Mouse (Mus musculus): ENCODE measurements at regions not wholly inside any gene's neighbourhood (a gene's known extent, or its start where the extent isn't known, plus 50 kb on each side); places are given as distances from the start of the nearest gene placed in this dataset.

DNA sequence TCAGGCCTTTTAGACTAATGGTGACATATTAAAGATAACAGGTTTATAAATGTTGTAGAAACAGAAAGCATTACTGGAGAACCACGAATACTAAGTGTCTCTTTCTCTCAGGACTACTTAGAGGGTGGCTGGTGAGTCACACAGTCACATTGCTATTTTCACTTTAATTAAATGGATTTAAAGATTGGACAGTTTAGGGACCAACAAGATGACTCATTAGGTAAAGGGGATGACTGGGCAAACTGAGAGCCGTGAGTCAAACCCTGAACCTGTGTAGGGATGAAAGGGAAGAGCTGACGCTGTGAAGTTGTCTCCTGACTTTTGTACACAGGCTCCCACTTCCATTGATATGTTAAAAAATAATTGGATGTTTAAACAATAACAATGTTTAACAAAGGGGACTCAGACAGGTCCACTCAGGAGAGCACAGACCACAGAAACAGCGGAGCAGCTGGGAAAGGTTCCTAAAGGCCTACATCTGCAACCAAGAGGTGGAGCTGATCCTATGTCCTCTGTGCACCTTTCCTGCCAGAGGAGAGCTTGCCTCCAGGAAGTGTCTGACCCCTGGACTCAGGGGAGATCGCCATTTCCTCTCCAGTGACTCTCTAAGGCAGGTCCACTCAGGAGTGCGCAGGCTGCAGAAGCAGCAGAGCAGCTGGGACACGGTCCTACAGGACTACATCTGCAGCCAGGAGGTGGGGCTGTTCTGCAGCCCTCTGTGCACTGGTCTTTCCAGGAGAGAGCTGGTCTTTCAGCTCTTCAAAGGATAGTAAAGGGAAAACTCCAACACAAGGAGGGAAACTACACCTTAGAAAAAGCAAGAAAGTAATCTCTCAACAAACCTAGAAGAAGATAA is 146.0 kb upstream of the Tmc3 start:
- TF ChIP-seq EP300 (IDR thresholded peaks at IDR 0.05; ENCODE audit: low read depth in 1 of 2, low read length in 2 of 2) (no peak), MXI1 (IDR thresholded peaks at IDR 0.05; ENCODE audit: low read depth, low read length) (no peak), RAD21 (IDR thresholded peaks at IDR 0.05; ENCODE audit: low read depth, low read length) (no peak), MEF2A (IDR thresholded peaks at IDR 0.05; ENCODE audit: extremely low read depth, insufficient replicate concordance, low read depth, low read length, poor library complexity, severe bottlenecking) (no peak), MYC (IDR thresholded peaks at IDR 0.05; ENCODE audit: low read depth, low read length) (no peak), E2F4 (IDR thresholded peaks at IDR 0.05; ENCODE audit: borderline replicate concordance, low read depth, low read length) (no peak), MAZ (IDR thresholded peaks at IDR 0.05; ENCODE audit: low read depth, low read length) (no peak), NRF1 (IDR thresholded peaks at IDR 0.05; ENCODE audit: insufficient read depth, low read depth, low read length, poor library complexity, severe bottlenecking) (no peak), MYB (IDR thresholded peaks at IDR 0.05; ENCODE audit: low read depth, low read length) (no peak), HCFC1 (IDR thresholded peaks at IDR 0.05; ENCODE audit: low read depth, low read length) (no peak)
- H3K9ac ChIP-seq (ENCODE audit: control insufficient read depth, low read depth, low read length, poor library complexity, severe bottlenecking), result no peak overlapping the region
- H3K27me3 ChIP-seq (ENCODE audit: control insufficient read depth in 1 of 2, insufficient read depth in 2 of 2, low read length in 2 of 2), result no peaks in the 10 kb centered on the region
- H3K27ac ChIP-seq (ENCODE audit: control insufficient read depth, low read depth, low read length), result no peak overlapping the region
- H3K9me3 ChIP-seq (replicated peaks; ENCODE audit: insufficient read depth, low read length), result no peaks in the 10 kb centered on the region
- no peak for DNase-seq (ENCODE audit: low read depth, low spot score)
- H3K79me2 ChIP-seq (ENCODE audit: control insufficient read depth, insufficient read depth, low read length, poor library complexity), result no peaks in the 10 kb centered on the region
- H3K4me1 ChIP-seq (ENCODE audit: control insufficient read depth in 1 of 2, insufficient read depth in 2 of 2, low read length in 2 of 2), result no peaks in the 10 kb centered on the region
- no peak overlapping the region for H3K4me3 ChIP-seq (ENCODE audit: control insufficient read depth in 1 of 2, insufficient read depth in 1 of 2, low read depth in 2 of 2, low read length in 2 of 2)
- no peaks in the 10 kb centered on the region for H3K36me3 ChIP-seq (ENCODE audit: control insufficient read depth in 1 of 2, insufficient read depth in 2 of 2, low read length in 2 of 2)

DNA sequence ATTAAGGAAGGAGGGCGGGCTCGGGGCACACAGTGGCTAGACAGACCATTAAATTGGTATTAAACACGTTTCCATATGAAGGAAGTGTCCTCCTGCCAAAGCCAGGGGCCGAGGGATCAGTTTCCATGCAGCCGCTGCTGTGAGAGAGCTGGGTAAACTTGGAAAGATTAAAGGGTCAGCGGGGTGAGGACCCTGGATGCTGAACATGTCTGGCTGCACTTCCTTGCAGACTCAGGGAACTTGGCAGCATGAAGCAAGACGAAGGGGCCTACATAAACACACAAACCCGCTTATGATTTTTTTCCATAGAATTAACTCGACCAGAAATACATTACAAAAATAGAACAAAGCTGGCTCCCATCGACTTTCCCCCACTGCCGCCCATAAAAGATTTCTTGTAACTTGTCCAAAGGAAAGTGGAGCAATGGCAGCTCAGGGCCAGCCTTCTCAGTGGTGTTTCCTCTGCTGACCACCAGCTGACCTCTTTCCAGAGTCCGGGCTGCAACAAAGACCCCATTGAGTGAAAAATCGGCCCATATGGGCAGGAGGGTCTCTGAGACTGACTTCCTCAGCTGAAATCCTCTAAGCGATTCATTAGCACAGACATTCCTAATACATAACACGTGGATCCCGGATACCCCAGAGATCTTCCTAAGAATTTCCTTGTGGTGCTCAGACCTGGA is 141.0 kb upstream of the Tmc3 start:
- H3K4me1 ChIP-seq (ENCODE audit: control insufficient read depth in 1 of 2, insufficient read depth in 2 of 2, low read length in 2 of 2), result no peaks in the 10 kb centered on the region
- H3K27ac ChIP-seq (ENCODE audit: control insufficient read depth, low read depth, low read length), result no peak overlapping the region
- H3K9ac ChIP-seq (ENCODE audit: control insufficient read depth, low read depth, low read length, poor library complexity, severe bottlenecking), result no peak overlapping the region
- no peaks in the 10 kb centered on the region for H3K79me2 ChIP-seq (ENCODE audit: control insufficient read depth, insufficient read depth, low read length, poor library complexity)
- no peaks in the 10 kb centered on the region for H3K27me3 ChIP-seq (ENCODE audit: control insufficient read depth in 1 of 2, insufficient read depth in 2 of 2, low read length in 2 of 2)
- H3K36me3 ChIP-seq (ENCODE audit: control insufficient read depth in 1 of 2, insufficient read depth in 2 of 2, low read length in 2 of 2), result no peaks in the 10 kb centered on the region
- no peaks in the 10 kb centered on the region for H3K9me3 ChIP-seq (replicated peaks; ENCODE audit: insufficient read depth, low read length)
- H3K4me3 ChIP-seq (ENCODE audit: control insufficient read depth in 1 of 2, insufficient read depth in 1 of 2, low read depth in 2 of 2, low read length in 2 of 2), result no peak overlapping the region
- no peak for TF ChIP-seq SIN3A (IDR thresholded peaks at IDR 0.05; ENCODE audit: low read length)
- TF ChIP-seq ELF1 (IDR thresholded peaks at IDR 0.05; ENCODE audit: low read depth, low read length), result no peak
- TF ChIP-seq MAX (IDR thresholded peaks at IDR 0.05; ENCODE audit: low read length), result no peak
- DNase-seq (ENCODE audit: low read depth, low spot score), result no peak
